Mouse (Mus musculus) Patski (cell line): ENCODE measurements at regions not wholly inside any gene's neighbourhood (a gene's known extent, or its start where the extent isn't known, plus 50 kb on each side); places are given as distances from the start of the nearest gene placed in this dataset.

Source experiments
- ATAC-seq: fragments of 100-300 bp; one replicate; pipeline ENCODE4 v1.8.0; 2021
- CTCF ChIA-PET: fragments of 350-600 bp; sonication (Branson Sonifier 250); formaldehyde crosslinking; loops from one replicate; lab custom pipeline; 2022; ENCODE audit warnings: inconsistent platforms; lab: Charles Lee
- POLR2A ChIA-PET: fragments of 350-600 bp; sonication (Branson Sonifier 250); formaldehyde crosslinking; loops from one replicate; lab custom pipeline; 2022; ENCODE audit warnings: antibody characterized with exemption, inconsistent platforms; lab: Charles Lee
- DNase-seq: peaks from one replicate; pipeline ENCODE4 v3.0.0-alpha.2; 2011; ENCODE audit warnings: low read depth, low spot score
- H3K27me3 ChIP-seq: fragments of 371-371 bp; one replicate; pipeline ENCODE4 v1.5.1; 2021
- CTCF ChIP-seq: fragments of 100-300 bp; IDR thresholded peaks from one replicate; pipeline ENCODE4 v1.5.1; 2021
- in situ Hi-C: fragments of 300-500 bp; cut with MboI; formaldehyde crosslinking; loops from 3 replicates; pipeline ENCODE4 v1.11.1; 2018; ENCODE audit warnings: low pct_unique_long_range_greater_than_20kb, mixed read lengths

GRCm38 (mm10) chr3:52214114-52214513 lies 54.0 kb upstream of the Foxo1 start:
- ChIA-PET CTCF (interaction anchor here (1.3 kb wide), 2 partner anchors 10 to 12 kb away, joined by 4 to 5 read pairs; no protein-coding TSS in a partner anchor), POLR2A (no interaction called here)
- no peaks in the 10 kb centered on the region for H3K27me3 ChIP-seq
- ATAC-seq (no peak), DNase-seq (no peak)
- in situ Hi-C loops: no loop called here
- TF ChIP-seq CTCF: no peak

- ChIA-PET CTCF (interaction anchor here (1.3 kb wide), 3 partner anchors 9 to 18 kb away, joined by 3 to 5 read pairs (median 4); no protein-coding TSS in a partner anchor), POLR2A (interaction anchor here (0.6 kb wide), 1 partner anchor 268 kb away, joined by 5 read pairs; no protein-coding TSS in a partner anchor)
- no peak for DNase-seq
- H3K27me3 ChIP-seq: no peaks in the 10 kb centered on the region
- no peak for ATAC-seq
- no peak for TF ChIP-seq CTCF
- in situ Hi-C loops: no loop called here
These were observed 53.1 kb upstream of the Foxo1 start for GRCm38 (mm10) chr3:52215083-52215482.
